Mouse (Mus musculus): ENCODE results near the gene Rhbdl2.

DNA sequence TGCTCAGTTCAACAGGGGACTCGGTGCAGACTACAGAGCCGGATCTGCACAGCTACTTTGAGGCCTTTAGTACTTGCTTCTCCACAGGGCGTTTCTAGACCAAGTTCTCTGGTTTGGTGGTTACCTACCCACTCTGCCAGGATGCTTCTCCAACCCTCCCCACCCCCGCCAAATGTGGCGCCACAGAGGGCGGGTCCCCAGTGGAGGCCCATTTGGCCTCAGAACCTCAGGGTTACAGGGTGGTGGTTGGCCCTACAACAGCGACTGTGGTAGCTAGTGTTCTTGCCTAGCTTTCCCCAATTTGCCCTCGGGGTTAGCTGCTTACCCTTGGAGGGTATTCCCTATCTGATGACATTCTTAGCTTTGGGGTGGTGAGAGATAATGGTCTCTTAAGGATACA, 54.5 kb downstream of the Rhbdl2 start:
- TF ChIP-seq CTCF (conservative IDR thresholded peaks at IDR 0.05; ENCODE audit: insufficient read depth, insufficient read length, low read depth, low read length) (no peak), POLR2A (IDR thresholded peaks at IDR 0.05; ENCODE audit: low read depth, low read length) (no peak)

All from kidney, adult 2 months (tissue).